Mouse (Mus musculus) lung, embryonic 16.5 days (tissue): Measurements from ENCODE around the gene Zcwpw1. TPM values are rescaled to one million over a fixed set of nuclear protein-coding genes. Genes with fewer than 3 reads are reported as not detected.
"Not testable (repeated sequence)": the region's sequence is repeated elsewhere in the genome, so short reads cannot be mapped to it uniquely, and the experiment has no call there.

Experiments
- ATAC-seq: fragments of 200-750 bp; cut with Nextera tagmentation; 2 replicates; pipeline ENCODE4 v1.8.0; 2017; ENCODE audit warnings: low read depth, mild to moderate bottlenecking, moderate library complexity
- H3K27ac ChIP-seq: fragments of 300-500 bp; sonication (generic); 2 replicates; pipeline ENCODE4 v1.5.1; 2014; ENCODE audit warnings: mild to moderate bottlenecking, control low read depth, low read length
- H3K27me3 ChIP-seq: fragments of 300-500 bp; sonication (generic); 2 replicates; pipeline ENCODE4 v1.6.1; 2014; ENCODE audit warnings: low read depth, low read length, mixed read lengths; ENCODE audit not compliant: control insufficient read depth, insufficient read depth
- H3K36me3 ChIP-seq: fragments of 300-500 bp; sonication (generic); 2 replicates; pipeline ENCODE4 v1.6.1; 2014; ENCODE audit warnings: low read length; ENCODE audit not compliant: control insufficient read depth, insufficient read depth
- H3K4me1 ChIP-seq: fragments of 300-500 bp; sonication (generic); replicated peaks from 2 replicates; pipeline ENCODE4 v1.6.1; 2014; ENCODE audit warnings: low read length, mixed read lengths; ENCODE audit not compliant: control insufficient read depth, insufficient read depth
- H3K4me2 ChIP-seq: fragments of 300-500 bp; sonication (generic); 2 replicates; pipeline ENCODE4 v1.6.1; 2014; ENCODE audit warnings: low read depth, low read length, control low read depth
- H3K4me3 ChIP-seq: fragments of 300-500 bp; sonication (generic); 2 replicates; pipeline ENCODE4 v1.5.1; 2014; ENCODE audit warnings: mild to moderate bottlenecking, low read length, control low read depth
- H3K9ac ChIP-seq: fragments of 300-500 bp; sonication (generic); 2 replicates; pipeline ENCODE4 v1.6.1; 2014; ENCODE audit warnings: low read length, control low read depth
- H3K9me3 ChIP-seq: fragments of 300-500 bp; sonication (generic); 2 replicates; pipeline ENCODE4 v1.6.1; 2016; ENCODE audit warnings: low read length; ENCODE audit not compliant: control insufficient read depth
- WGBS: fragments of 180-500 bp; shearing (Covaris S2); extraction: QIAGEN DNeasy Blood & Tissue Kit; methylation state at CpG from one replicate; pipeline ENCODE4 v1.1.7; 2014; 5-methylcytosine and 5-hydroxymethylcytosine counted together
- polyA plus RNA-seq: library from polyadenylated mRNA; unstranded; fragments of >200 nt; fragmentation: Nextera tagmentation; extraction: Ambion mirVana; gene quantifications from 2 replicates; pipeline ENCODE4 v1.2.1, GENCODE M21; 2015

Zcwpw1 gene
- polyA plus RNA-seq, 1 experiment from 2014 or later: 24.3 TPM

- not testable (repeated sequence) for H3K4me3 ChIP-seq, H3K9ac ChIP-seq, H3K27me3 ChIP-seq, ATAC-seq, H3K9me3 ChIP-seq, H3K27ac ChIP-seq, H3K4me2 ChIP-seq, H3K4me1 ChIP-seq, H3K36me3 ChIP-seq
- WGBS: 69% methylated on average over 2 of the region's 3 CpGs
These were observed 84.2 kb downstream of the Zcwpw1 start, which contains the start of gene Pilrb2 for GRCm38 (mm10) chr5:137871644-137872380. TSS of gene Pilrb2 (minus strand) at chr5:137871815.

Other genes starting within 250 kb of the Zcwpw1 start
- 0.51 and 0.60 TPM in 2 replicates for gene Actl6b, start 234.3 kb upstream of the Zcwpw1 start, polyA plus RNA-seq
- 0.46 and 1.4 TPM in 2 replicates for gene Tfr2, start 218.0 kb upstream of the Zcwpw1 start, polyA plus RNA-seq
- 30.4 and 30.7 TPM in 2 replicates for gene Mospd3, start 186.7 kb upstream of the Zcwpw1 start, polyA plus RNA-seq
- 119 and 123 TPM in 2 replicates for gene Pcolce, start 174.0 kb upstream of the Zcwpw1 start, polyA plus RNA-seq
- gene Fbxo24, start 158.8 kb upstream of the Zcwpw1 start, polyA plus RNA-seq: 0.13 and 0.15 TPM in 2 replicates
- gene Lrch4, start 158.7 kb upstream of the Zcwpw1 start, polyA plus RNA-seq: 34.2 and 42.6 TPM in 2 replicates
- 14.8 and 18.1 TPM in 2 replicates for gene Gm20605, start 158.6 kb upstream of the Zcwpw1 start, polyA plus RNA-seq
- gene Sap25, start 146.5 kb upstream of the Zcwpw1 start, polyA plus RNA-seq: 9.7 and 12.4 TPM in 2 replicates
- gene Irs3, start 142.1 kb upstream of the Zcwpw1 start, polyA plus RNA-seq: 0.38 TPM in 1 of 2 replicates, not detected in the other
- gene Agfg2, start 103.1 kb upstream of the Zcwpw1 start, polyA plus RNA-seq: 14.2 and 16.3 TPM in 2 replicates
- gene Nyap1, start 46.2 kb upstream of the Zcwpw1 start, polyA plus RNA-seq: 1.6 and 1.9 TPM in 2 replicates
- 140 and 146 TPM in 2 replicates for gene Tsc22d4, start 42.1 kb upstream of the Zcwpw1 start, polyA plus RNA-seq
- 25.9 and 30.5 TPM in 2 replicates for gene Ppp1r35, start 8.9 kb upstream of the Zcwpw1 start, polyA plus RNA-seq
- 10.0 and 10.5 TPM in 2 replicates for gene Mepce, start 143 bp upstream of the Zcwpw1 start, polyA plus RNA-seq
- 4.4 and 5.2 TPM in 2 replicates for gene Pilra, start 48.5 kb downstream of the Zcwpw1 start, polyA plus RNA-seq
- gene Pilrb1, start 70.3 kb downstream of the Zcwpw1 start, polyA plus RNA-seq: 1.1 and 1.8 TPM in 2 replicates
- gene Pilrb2, start 84.0 kb downstream of the Zcwpw1 start, polyA plus RNA-seq: 1.1 and 1.5 TPM in 2 replicates
- gene Cyp3a13, start 133.8 kb downstream of the Zcwpw1 start, polyA plus RNA-seq: 0.77 and 0.79 TPM in 2 replicates
- 0.08 and 0.10 TPM in 2 replicates for gene Gjc3, start 175.3 kb downstream of the Zcwpw1 start, polyA plus RNA-seq
- 1.1 TPM in 1 of 2 replicates, not detected in the other for gene Azgp1, start 193.7 kb downstream of the Zcwpw1 start, polyA plus RNA-seq
- not detected in 2 replicates for gene Smok3a, start 233.5 kb downstream of the Zcwpw1 start, polyA plus RNA-seq
- gene Smok3b, start 233.6 kb downstream of the Zcwpw1 start, polyA plus RNA-seq: not detected in 2 replicates